Mouse (Mus musculus): ENCODE data around the gene Arl9.

DNA sequence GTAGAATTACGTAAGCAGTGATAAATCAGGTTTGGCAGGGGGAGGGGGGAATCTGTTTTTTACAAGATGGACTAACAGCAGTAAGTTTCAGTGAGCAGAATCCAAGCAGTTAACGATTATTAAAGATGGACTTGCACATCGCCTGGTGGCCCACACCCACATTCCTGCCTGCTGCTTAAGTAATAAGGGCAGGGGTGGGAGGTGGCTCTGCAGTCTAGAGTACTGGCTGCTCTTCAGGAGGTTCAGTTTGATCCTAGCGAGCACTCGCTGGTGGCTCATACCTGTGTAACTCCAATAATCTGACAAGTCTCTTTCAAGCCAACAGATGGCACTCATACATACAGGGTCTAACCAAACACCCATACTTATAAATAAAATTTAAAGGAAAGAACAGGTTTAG, 44.3 kb upstream of the Arl9 start:
- TF ChIP-seq CTCF (IDR thresholded peaks at IDR 0.05; ENCODE audit: low read depth) (no peak), EP300 (IDR thresholded peaks at IDR 0.05; ENCODE audit: low read depth) (no peak)

All from liver, embryonic 14.5 days (tissue).